ENCODE assay signal across 8 mouse cellular contexts in the genomic region with DNA sequence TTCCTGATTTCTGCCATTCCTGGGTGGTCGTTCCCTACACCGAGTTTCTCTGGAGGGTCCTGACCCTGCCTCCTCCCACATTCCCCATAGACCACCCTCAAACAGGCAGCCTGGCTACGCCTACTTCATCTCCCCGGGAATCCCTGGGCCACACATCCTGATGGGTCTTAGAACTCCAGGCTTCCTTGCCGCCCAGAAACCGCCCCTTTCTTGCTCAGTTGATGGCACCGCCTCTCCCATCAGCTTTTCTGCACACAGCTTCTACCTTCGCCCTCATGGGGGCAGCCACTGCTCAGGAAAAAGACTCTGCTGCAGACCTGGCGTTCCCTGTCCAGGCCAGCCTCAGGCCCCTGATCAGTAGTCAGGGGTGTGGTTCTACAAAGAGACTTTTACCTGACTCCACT. TPM values are rescaled to one million over a fixed set of nuclear protein-coding genes. Genes with fewer than 3 reads are reported as not detected.
DNase-seq lines count a peak whose midpoint lies in the region; ATAC-seq lines count a peak whose summit lies in the region.

No protein-coding gene starts in this region.

- H3K4me2 ChIP-seq in intestine, embryonic 16.5 days (ENCODE audit: low read depth, low read length) = 0 out of 2 replicates have a peak overlapping the region, but pooled peaks have one; percentile 24
- peak overlapping the region; percentile 37 for H3K4me2 ChIP-seq in midbrain, embryonic 15.5 days

- no peak overlapping the region for H3K4me3 ChIP-seq in intestine, embryonic 16.5 days (ENCODE audit: low read length)
- no peak overlapping the region; the same call in 1 of the 2 replicates for H3K4me3 ChIP-seq in midbrain, embryonic 15.5 days

- H3K9me3 ChIP-seq in intestine, embryonic 16.5 days (ENCODE audit: control insufficient read depth, low read length) = no peaks in the 10 kb centered on the region; the same call in 1 of the 2 replicates
- no peaks in the 10 kb centered on the region for H3K9me3 ChIP-seq in midbrain, embryonic 15.5 days

- ATAC-seq in granulocyte monocyte progenitor cell, adult 5-6 weeks (replicated peaks; ENCODE audit: poor library complexity, severe bottlenecking) = peak; percentile 68
- peak; percentile 94 for ATAC-seq in intestine, embryonic 16.5 days
- ATAC-seq in midbrain, embryonic 15.5 days (replicated peaks) = peak; percentile 91

- H3K27me3 ChIP-seq in intestine, embryonic 16.5 days (replicated peaks; ENCODE audit: control insufficient read depth, insufficient read depth, low read length) = 0 out of 2 replicates have a peak, but pooled peaks cover 2% of the 10 kb centered on the region
- H3K27me3 ChIP-seq in midbrain, embryonic 15.5 days (replicated peaks) = no peaks in the 10 kb centered on the region

- no peak overlapping the region for H3K27ac ChIP-seq in intestine, embryonic 16.5 days (ENCODE audit: low read length)
- H3K27ac ChIP-seq in midbrain, embryonic 15.5 days = no peak overlapping the region

- 0 out of 2 replicates have a peak overlapping the region, but pooled peaks have one; percentile 12 for H3K9ac ChIP-seq in intestine, embryonic 16.5 days (ENCODE audit: low read depth, low read length)
- H3K9ac ChIP-seq in midbrain, embryonic 15.5 days = no peak overlapping the region

- DNase-seq in adrenal gland, adult (ENCODE audit: inconsistent age in 2 of 2, low spot score in 1 of 2) = peak; percentile 60 to 83
- DNase-seq in adrenal gland, adult 8-10 months = no peak
- peak; percentile 60 for DNase-seq in brain, adult 2 months (ENCODE audit: low read depth, low spot score)
- DNase-seq in liver = peak; percentile 73
- peak; percentile 58 for DNase-seq in yolk sac, embryonic 10.5 days (ENCODE audit: low spot score)

- H3K4me1 ChIP-seq in intestine, embryonic 16.5 days (ENCODE audit: control insufficient read depth, insufficient read depth, low read length) = no peaks in the 10 kb centered on the region; the same call in 1 of the 2 replicates
- H3K4me1 ChIP-seq in midbrain, embryonic 15.5 days = peaks cover 6% of the 10 kb centered on the region; the same call in 1 of the 2 replicates

- 1% methylated on average over 9 of the region's 9 CpGs for WGBS in intestine, embryonic 16.5 days
- WGBS in midbrain, embryonic 15.5 days = 3% methylated on average over 9 of the region's 9 CpGs

- H3K36me3 ChIP-seq in intestine, embryonic 16.5 days (ENCODE audit: control insufficient read depth, insufficient read depth, low read length) = no peaks in the 10 kb centered on the region
- no peaks in the 10 kb centered on the region for H3K36me3 ChIP-seq in midbrain, embryonic 15.5 days (replicated peaks)

RNA-seq across cellular contexts. Expression of gene Rpn1, which starts 39.6 kb away (rescaled TPM):
- 100 to 1,000 TPM; 275 to 361 (median 317) TPM for total RNA-seq in adrenal gland, adult 8-10 months (2022)
- total RNA-seq in granulocyte monocyte progenitor cell, adult 5-6 weeks (2014; fragmentation: Nextera tagmentation) = 254 and 266 TPM in 2 replicates
- 386 and 482 TPM in 2 replicates for total RNA-seq in granulocyte monocyte progenitor cell, adult 5-6 weeks (2017)
- polyA plus RNA-seq in intestine, embryonic 16.5 days (2015; fragmentation: Nextera tagmentation; extraction: Ambion mirVana) = 453 and 462 TPM in 2 replicates
- 310 and 326 TPM in 2 replicates for polyA plus RNA-seq in midbrain, embryonic 15.5 days (2015; fragmentation: Nextera tagmentation; extraction: Ambion mirVana)
